Mouse (Mus musculus) G1E (cell line): ENCODE results near the gene Cyp2b13.

Experiments used
- CTCF ChIP-seq: IDR thresholded peaks from 2 replicates; pipeline ENCODE4 v1.5.1; 2012; ENCODE audit warnings: low read depth, low read length, inconsistent platforms, mixed read lengths
- GATA1 ChIP-seq: IDR thresholded peaks from 2 replicates; pipeline ENCODE4 v1.6.1; 2012; ENCODE audit warnings: borderline replicate concordance, low read length, inconsistent platforms, mixed read lengths
- GATA2 ChIP-seq: IDR thresholded peaks from 2 replicates; pipeline ENCODE4 v1.6.1; 2012; ENCODE audit warnings: low read depth, low read length, inconsistent platforms, borderline replicate concordance
- POLR2AphosphoS5 ChIP-seq: IDR thresholded peaks from 2 replicates; pipeline ENCODE4 v1.6.1; 2012; ENCODE audit warnings: low read depth, low read length, inconsistent platforms; ENCODE audit not compliant: insufficient replicate concordance
- TAL1 ChIP-seq: conservative IDR thresholded peaks from 2 replicates; pipeline ENCODE4 v1.6.1; 2012; ENCODE audit warnings: low read depth, low read length, inconsistent platforms, mixed read lengths

DNA sequence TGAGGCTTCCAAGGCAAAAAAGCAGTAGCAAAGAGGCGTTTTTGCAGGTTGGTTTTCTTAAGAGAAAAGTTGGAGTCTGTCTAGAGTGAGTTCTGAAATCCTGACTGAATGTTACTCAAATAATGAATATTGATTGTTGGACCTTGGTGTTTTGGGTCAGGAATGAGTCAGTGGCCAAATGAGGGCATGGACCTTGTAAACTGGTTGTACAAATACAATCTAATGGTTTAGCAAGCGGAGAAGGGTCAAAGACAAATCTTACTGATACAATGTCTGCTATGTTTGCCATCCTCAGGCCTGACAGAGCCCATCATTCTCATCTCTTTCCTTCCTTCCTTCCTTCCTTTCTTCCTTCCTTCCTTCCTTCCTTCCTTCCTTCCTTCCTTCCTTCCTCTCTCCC is 21.3 kb downstream of the Cyp2b13 start:
- TF ChIP-seq CTCF (no peak), POLR2AphosphoS5 (no peak), GATA1 (no peak), TAL1 (no peak), GATA2 (no peak)
